In genomic region chr7:113241901-113242661, GRCm38 (mm10) we compare ENCODE assay signal across 8 mouse cellular contexts. TPM values are rescaled to one million over a fixed set of nuclear protein-coding genes. Genes with fewer than 3 reads are reported as not detected.
DNase-seq lines count a peak whose midpoint lies in the region; ATAC-seq and TF ChIP-seq lines count a peak whose summit lies in the region.

No protein-coding gene starts in this region.

- 84% methylated on average over 12 of the region's 12 CpGs for WGBS in forebrain, embryonic 14.5 days
- WGBS in forebrain, embryonic 11.5 days, result 89% methylated on average over 12 of the region's 12 CpGs
- 37% methylated on average over 12 of the region's 12 CpGs for WGBS in heart, postnatal 0 days
- 77% methylated on average over 12 of the region's 12 CpGs for WGBS in forebrain, embryonic 16.5 days

- TF ChIP-seq CTCF in heart, postnatal 0 days (IDR thresholded peaks at IDR 0.05; ENCODE audit: low read depth), result no peak

- H3K4me1 ChIP-seq in forebrain, embryonic 14.5 days (ENCODE audit: control insufficient read depth, insufficient read depth, low read length), result peaks cover 14% of the 10 kb centered on the region
- 0 out of 2 replicates have a peak, but pooled peaks cover 1% of the 10 kb centered on the region for H3K4me1 ChIP-seq in forebrain, embryonic 11.5 days (replicated peaks; ENCODE audit: control insufficient read depth, insufficient read depth, low read length)
- H3K4me1 ChIP-seq in heart, postnatal 0 days (ENCODE audit: control insufficient read depth, insufficient read depth), result peaks cover 47% of the 10 kb centered on the region
- H3K4me1 ChIP-seq in forebrain, embryonic 16.5 days (replicated peaks; ENCODE audit: control insufficient read depth, insufficient read depth, low read length), result peaks cover 25% of the 10 kb centered on the region

- no peak overlapping the region for H3K4me3 ChIP-seq in forebrain, embryonic 14.5 days (ENCODE audit: low read depth, low read length)
- no peak overlapping the region for H3K4me3 ChIP-seq in forebrain, embryonic 11.5 days (ENCODE audit: low read depth, low read length)
- H3K4me3 ChIP-seq in heart, postnatal 0 days (ENCODE audit: low read depth, low read length), result no peak overlapping the region
- no peak overlapping the region for H3K4me3 ChIP-seq in forebrain, embryonic 16.5 days (replicated peaks; ENCODE audit: low read length)

- no peak for TF ChIP-seq EP300 in heart, postnatal 0 days (IDR thresholded peaks at IDR 0.05; ENCODE audit: low read depth)

- H3K4me2 ChIP-seq in forebrain, embryonic 14.5 days (ENCODE audit: low read length), result no peak overlapping the region
- no peak overlapping the region for H3K4me2 ChIP-seq in forebrain, embryonic 11.5 days (ENCODE audit: low read depth, low read length, severe bottlenecking)
- H3K4me2 ChIP-seq in heart, postnatal 0 days (ENCODE audit: low read depth, low read length), result peak overlapping the region; percentile 1; the same call in 1 of the 2 replicates
- no peak overlapping the region for H3K4me2 ChIP-seq in forebrain, embryonic 16.5 days (ENCODE audit: low read length)

- DNase-seq in forebrain, embryonic 14.5 days (ENCODE audit: low spot score), result no peak
- no peak for DNase-seq in forebrain, embryonic 11.5 days (ENCODE audit: low spot score)
- DNase-seq in urinary bladder, postnatal 14 days (ENCODE audit: low spot score), result peak; percentile 62
- no peak for DNase-seq in urinary bladder, adult 18-20 months (ENCODE audit: low spot score in 2 of 2)
- DNase-seq in heart, postnatal 0 days (ENCODE audit: low spot score), result no peak
- no peak for DNase-seq in layer of hippocampus, adult 8-10 months (ENCODE audit: low spot score in 2 of 2)

- no peaks in the 10 kb centered on the region for H3K9me3 ChIP-seq in forebrain, embryonic 14.5 days (replicated peaks; ENCODE audit: control insufficient read depth, low read length)
- no peaks in the 10 kb centered on the region for H3K9me3 ChIP-seq in forebrain, embryonic 11.5 days (ENCODE audit: control insufficient read depth, low read length)
- no peaks in the 10 kb centered on the region for H3K9me3 ChIP-seq in heart, postnatal 0 days (replicated peaks; ENCODE audit: control insufficient read depth, low read length)
- H3K9me3 ChIP-seq in forebrain, embryonic 16.5 days (ENCODE audit: control insufficient read depth, low read length), result no peaks in the 10 kb centered on the region

- H3K36me3 ChIP-seq in forebrain, embryonic 14.5 days (ENCODE audit: control insufficient read depth, insufficient read depth, low read length), result no peaks in the 10 kb centered on the region
- H3K36me3 ChIP-seq in forebrain, embryonic 11.5 days (ENCODE audit: control insufficient read depth, insufficient read depth, low read length), result no peaks in the 10 kb centered on the region
- no peaks in the 10 kb centered on the region; the same call in 1 of the 2 replicates for H3K36me3 ChIP-seq in heart, postnatal 0 days (replicated peaks; ENCODE audit: control insufficient read depth, insufficient read depth, low read length)
- no peaks in the 10 kb centered on the region for H3K36me3 ChIP-seq in forebrain, embryonic 16.5 days (ENCODE audit: control insufficient read depth, insufficient read depth)

- no peak for ATAC-seq in forebrain, embryonic 14.5 days
- ATAC-seq in forebrain, embryonic 11.5 days (replicated peaks; ENCODE audit: low FRiP score), result no peak
- peak; percentile 47; the same call in 1 of the 2 replicates for ATAC-seq in heart, postnatal 0 days (ENCODE audit: insufficient read depth, low read depth)
- peak; percentile 82 for ATAC-seq in megakaryocyte, adult 5-6 weeks (ENCODE audit: poor library complexity, severe bottlenecking)
- no peak for ATAC-seq in forebrain, embryonic 16.5 days

- H3K27me3 ChIP-seq in forebrain, embryonic 14.5 days (replicated peaks; ENCODE audit: control insufficient read depth, insufficient read depth, low read length), result no peaks in the 10 kb centered on the region
- no peaks in the 10 kb centered on the region for H3K27me3 ChIP-seq in forebrain, embryonic 11.5 days (ENCODE audit: control insufficient read depth, insufficient read depth, low read length)
- H3K27me3 ChIP-seq in heart, postnatal 0 days (ENCODE audit: control insufficient read depth, insufficient read depth, low read length), result no peaks in the 10 kb centered on the region
- H3K27me3 ChIP-seq in forebrain, embryonic 16.5 days (replicated peaks; ENCODE audit: control insufficient read depth, insufficient read depth, low read length), result no peaks in the 10 kb centered on the region

- H3K27ac ChIP-seq in forebrain, embryonic 14.5 days (ENCODE audit: low read depth, low read length), result peak overlapping the region; percentile 21; the same call in 1 of the 2 replicates
- no peak overlapping the region for H3K27ac ChIP-seq in forebrain, embryonic 11.5 days (ENCODE audit: low read depth, low read length)
- H3K27ac ChIP-seq in heart, postnatal 0 days (ENCODE audit: low read depth), result peak overlapping the region; percentile 66
- no peak overlapping the region for H3K27ac ChIP-seq in forebrain, embryonic 16.5 days (ENCODE audit: low read length)

- H3K9ac ChIP-seq in forebrain, embryonic 14.5 days (ENCODE audit: low read length), result no peak overlapping the region
- H3K9ac ChIP-seq in forebrain, embryonic 11.5 days (ENCODE audit: low read length), result no peak overlapping the region
- H3K9ac ChIP-seq in heart, postnatal 0 days (replicated peaks; ENCODE audit: low read depth, low read length), result 0 out of 2 replicates have a peak overlapping the region, but pooled peaks have one; percentile 16
- H3K9ac ChIP-seq in forebrain, embryonic 16.5 days (replicated peaks; ENCODE audit: low read depth, low read length), result no peak overlapping the region

RNA-seq across cellular contexts. Expression of gene Arntl, which starts 34.8 kb away (rescaled TPM):
- polyA plus RNA-seq in forebrain, embryonic 14.5 days (2014; fragmentation: Nextera tagmentation; extraction: Ambion mirVana), result 12.3 and 14.1 TPM in 2 replicates
- polyA plus RNA-seq in forebrain, embryonic 11.5 days (2014; fragmentation: Nextera tagmentation; extraction: Ambion mirVana), result 9.2 and 11.6 TPM in 2 replicates
- total RNA-seq in heart, postnatal 0 days (2014; rRNA removed; ENCODE audit: low replicate concordance), result 8.0 and 9.3 TPM in 2 replicates
- 3.7 and 4.6 TPM in 2 replicates for polyA plus RNA-seq in heart, postnatal 0 days (2015; fragmentation: Nextera tagmentation; extraction: Ambion mirVana)
- 7.3 and 8.9 TPM in 2 replicates for total RNA-seq in megakaryocyte, adult 5-6 weeks (2015)
- total RNA-seq in megakaryocyte, adult 5-6 weeks (2017), result 8.3 and 9.5 TPM in 2 replicates
- total RNA-seq in layer of hippocampus, adult 8-10 months (2022), result 10 to 100 TPM; 28.3 to 37.8 (median 31.9) TPM
- polyA plus RNA-seq in forebrain, embryonic 16.5 days (2015; fragmentation: Nextera tagmentation; extraction: Ambion mirVana), result 15.6 and 18.4 TPM in 2 replicates

Comparison
In these comparisons a context has a peak if more than half of its experiments do, and no peak if none do; other contexts are left out.
1. H3K27ac ChIP-seq: peak in forebrain, embryonic 14.5 days (single experiment) and heart, postnatal 0 days (single experiment); none in forebrain, embryonic 11.5 days (single experiment) and forebrain, embryonic 16.5 days (single experiment).
2. ATAC-seq: peak in heart, postnatal 0 days (single experiment) and megakaryocyte, adult 5-6 weeks (single experiment); none in forebrain, embryonic 14.5 days (single experiment), forebrain, embryonic 11.5 days (single experiment) and forebrain, embryonic 16.5 days (single experiment).